Mouse (Mus musculus) G1E-ER4 (cell line): ENCODE measurements around the gene Supt6. TPM values are rescaled to one million over a fixed set of nuclear protein-coding genes. Genes with fewer than 3 reads are reported as not detected.

Source experiments
- GATA1 ChIP-seq: IDR thresholded peaks from one replicate; pipeline ENCODE4 v1.8.0; 2012; ENCODE audit warnings: low read length, inconsistent platforms
- polyA plus RNA-seq: library from polyadenylated mRNA; stranded (reverse); fragments of >175 nt; gene quantifications from 2 replicates; pipeline ENCODE4 v1.2.3, GENCODE M21; 2012

The Supt6 gene
- polyA plus RNA-seq, 1 experiment = 96.8 TPM

- no peak for TF ChIP-seq GATA1
These were observed 67.6 kb downstream of the Supt6 start for GRCm38 (mm10) chr11:78177903-78178858.

DNA sequence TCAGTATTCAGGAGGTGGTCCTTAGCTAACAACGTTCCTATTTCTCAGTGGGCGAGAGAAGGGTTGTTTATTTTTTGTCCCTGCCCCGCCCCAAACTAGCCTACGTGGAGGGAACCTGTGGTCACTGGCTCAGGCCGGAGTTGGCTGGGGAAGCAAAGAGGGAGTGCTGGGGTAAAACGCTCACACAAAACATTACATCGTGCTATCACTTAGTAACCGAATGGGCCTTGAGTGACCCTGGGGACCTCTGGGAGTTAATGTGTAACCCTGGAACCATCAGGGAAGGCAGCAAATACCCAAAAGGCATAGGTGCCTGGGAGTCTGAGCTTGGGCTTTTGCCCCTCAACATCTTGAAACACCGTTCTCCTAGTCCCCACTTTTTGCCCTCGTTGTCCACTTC lies 68.3 kb downstream of the Supt6 start:
- TF ChIP-seq GATA1 = no peak

- TF ChIP-seq GATA1 = no peak
These were observed 68.9 kb downstream of the Supt6 start for GRCm38 (mm10) chr11:78176905-78177331.

- TF ChIP-seq GATA1 = no peak
These were observed 69.4 kb downstream of the Supt6 start, which contains the start of the genes Nek8 and Tlcd1 for GRCm38 (mm10) chr11:78176402-78176862. Nek8 (minus strand) TSS chr11:78176675. Tlcd1 (plus strand) TSS chr11:78176711.

DNA sequence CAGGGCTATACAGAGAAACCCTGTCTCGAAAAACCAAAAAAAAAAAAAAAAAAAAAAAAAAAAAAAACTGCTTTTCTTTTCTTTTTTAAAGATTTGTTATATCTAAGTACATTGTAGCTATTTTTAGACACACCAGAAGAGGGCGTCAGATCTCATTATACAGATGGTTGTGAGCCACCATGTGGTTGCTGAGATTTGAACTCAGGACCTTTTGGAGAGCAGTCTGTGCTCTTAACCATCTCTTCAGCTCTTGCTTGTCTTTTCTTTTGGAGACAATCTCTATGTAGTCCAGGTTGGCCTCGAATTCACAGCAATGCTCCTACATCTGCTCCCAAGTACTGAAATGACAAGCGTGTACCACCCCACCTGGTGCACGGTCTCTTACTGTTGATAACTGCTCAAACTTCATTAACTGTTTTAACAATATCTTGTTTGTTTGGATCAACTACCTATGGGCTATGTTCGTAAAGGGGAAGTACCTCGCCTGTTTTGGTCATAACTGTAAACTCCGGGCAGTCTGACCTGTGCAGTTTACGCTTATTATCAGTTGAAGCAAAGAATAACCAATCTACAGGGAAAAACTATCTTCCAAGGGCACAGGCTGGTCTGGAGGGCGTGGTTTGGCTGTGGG lies 69.9 kb downstream of the Supt6 start:
- TF ChIP-seq GATA1 = peak; percentile 11

- no peak for TF ChIP-seq GATA1
These were observed 71.3 kb downstream of the Supt6 start for GRCm38 (mm10) chr11:78174506-78174905.

DNA sequence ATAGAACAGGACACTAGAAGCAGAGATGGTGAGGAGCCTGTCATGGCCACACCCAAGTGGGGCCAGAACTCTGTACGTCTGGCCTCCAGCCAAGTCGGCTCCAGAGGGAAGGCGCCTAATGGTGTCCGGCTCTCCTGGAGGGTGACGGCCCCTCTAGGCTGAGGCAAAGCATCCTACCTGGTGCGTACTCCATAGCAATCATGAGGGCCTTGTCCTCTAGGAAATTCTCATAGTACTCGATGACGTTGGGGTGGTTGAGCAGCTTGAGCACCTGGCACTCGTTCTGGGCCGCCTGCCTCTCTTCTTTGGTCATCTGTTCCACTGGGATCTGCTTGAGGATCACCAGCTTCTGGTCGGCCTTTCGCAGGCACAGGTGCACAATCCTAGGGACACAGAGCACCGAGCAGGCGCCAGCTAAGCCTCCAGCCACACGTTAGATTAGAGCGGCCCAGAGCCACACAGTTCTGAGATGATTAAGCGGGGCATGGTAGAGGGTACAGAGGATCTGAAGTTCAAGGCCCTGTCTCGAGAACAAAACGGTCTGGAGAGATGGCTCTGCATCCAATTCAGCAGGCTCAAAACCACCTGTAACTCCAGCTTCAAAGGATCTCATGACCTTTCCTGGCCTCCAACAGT lies 72.9 kb downstream of the Supt6 start:
- TF ChIP-seq GATA1 = no peak

DNA sequence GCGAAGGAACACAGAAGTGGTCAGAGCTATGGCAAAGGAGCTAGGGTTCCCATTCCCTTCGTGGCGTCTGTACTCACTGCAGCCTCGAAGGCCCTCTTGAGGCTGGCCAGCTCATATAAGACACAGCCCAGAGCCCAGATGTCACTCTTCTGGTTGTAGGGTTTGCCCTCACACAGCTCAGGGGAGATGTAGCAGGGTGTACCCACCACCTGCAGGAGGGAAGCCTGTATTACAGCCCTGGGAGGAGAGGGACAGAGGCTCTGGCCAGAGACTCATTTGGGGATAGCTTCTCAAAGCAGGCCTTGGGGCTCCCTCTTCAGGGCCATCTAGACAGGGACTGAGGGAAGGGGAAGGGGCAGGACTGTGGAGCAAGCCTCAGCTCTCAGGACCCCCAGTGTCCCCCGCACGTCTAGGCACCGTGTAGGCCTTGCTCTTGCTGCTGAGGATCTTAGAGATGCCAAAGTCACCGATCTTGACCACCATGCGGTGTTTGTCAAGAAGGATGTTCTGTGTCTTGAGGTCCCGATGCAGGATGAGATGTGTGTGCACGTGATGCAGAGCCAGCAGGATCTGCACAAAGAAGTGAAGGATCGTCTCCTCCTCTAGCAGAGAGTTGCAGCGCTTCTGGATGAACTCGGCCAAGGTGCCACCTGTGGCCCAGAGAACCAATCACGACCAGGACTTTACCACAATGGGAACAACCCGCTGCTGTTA lies 73.6 kb downstream of the Supt6 start:
- no peak for TF ChIP-seq GATA1

DNA sequence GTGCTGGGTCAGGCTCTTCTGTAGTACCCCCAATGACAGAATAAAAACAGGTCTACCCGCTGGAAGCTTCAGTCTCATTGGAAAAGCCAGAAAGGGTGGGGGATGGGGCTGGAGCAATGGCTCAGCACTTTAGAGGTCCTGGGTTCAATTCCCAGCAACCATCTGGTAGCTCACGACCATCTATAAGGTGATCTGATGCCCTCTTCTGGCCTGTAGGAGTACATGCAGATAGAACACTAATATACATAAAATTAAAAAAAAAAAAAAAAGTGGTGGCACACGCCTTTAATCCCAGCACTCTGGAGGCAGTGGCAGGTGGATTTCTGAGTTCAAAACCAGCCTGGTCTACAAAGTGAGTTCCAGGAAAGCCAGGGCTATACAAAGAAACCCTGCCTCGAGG lies 74.5 kb downstream of the Supt6 start:
- TF ChIP-seq GATA1 = no peak

GRCm38 (mm10) chr11:78170306-78170705 lies 75.5 kb downstream of the Supt6 start:
- no peak for TF ChIP-seq GATA1

DNA sequence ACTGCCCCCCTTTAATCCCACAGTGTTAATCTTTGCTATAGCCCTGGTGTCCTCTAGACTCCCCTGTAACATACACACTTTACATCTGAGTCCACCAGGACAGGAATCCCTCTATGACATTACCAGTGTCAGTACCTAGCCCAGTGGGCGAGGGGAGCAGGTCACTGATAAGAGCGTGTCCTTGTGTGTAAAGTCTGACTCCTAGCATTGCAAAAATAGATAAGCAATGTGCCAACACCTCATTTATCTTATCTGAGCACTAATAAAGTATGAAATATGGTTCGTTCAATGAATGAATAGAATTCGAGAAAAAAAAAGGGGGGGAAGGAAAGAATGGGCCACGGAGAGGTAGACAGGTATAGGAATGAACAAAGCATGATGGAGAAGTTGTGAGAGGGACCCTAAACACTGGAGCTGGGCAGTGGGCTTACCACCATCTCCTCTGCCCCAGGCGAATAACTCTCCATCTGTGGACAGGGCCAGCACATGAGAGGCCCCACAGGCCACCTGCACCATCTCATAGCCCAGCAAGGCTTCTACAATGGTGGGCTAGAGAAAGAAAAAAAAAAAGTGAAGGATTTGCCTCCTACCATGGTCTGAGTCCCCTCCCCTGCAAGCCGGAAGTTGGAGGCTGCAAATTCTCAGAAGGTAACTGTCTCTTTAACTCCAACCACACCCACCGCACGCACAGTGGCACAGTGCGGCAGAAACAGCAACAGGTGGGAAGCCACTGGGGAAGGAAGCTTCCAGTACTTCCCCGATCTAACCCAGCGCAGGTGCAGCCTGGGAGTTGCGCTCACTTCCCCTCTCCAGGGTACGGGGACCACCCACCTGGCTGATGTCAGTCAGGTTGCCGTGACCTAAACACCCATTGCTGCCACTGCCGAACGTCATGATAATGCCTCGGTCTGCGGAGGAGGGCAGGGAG lies 77.0 kb downstream of the Supt6 start:
- TF ChIP-seq GATA1 = peak; percentile 47

DNA sequence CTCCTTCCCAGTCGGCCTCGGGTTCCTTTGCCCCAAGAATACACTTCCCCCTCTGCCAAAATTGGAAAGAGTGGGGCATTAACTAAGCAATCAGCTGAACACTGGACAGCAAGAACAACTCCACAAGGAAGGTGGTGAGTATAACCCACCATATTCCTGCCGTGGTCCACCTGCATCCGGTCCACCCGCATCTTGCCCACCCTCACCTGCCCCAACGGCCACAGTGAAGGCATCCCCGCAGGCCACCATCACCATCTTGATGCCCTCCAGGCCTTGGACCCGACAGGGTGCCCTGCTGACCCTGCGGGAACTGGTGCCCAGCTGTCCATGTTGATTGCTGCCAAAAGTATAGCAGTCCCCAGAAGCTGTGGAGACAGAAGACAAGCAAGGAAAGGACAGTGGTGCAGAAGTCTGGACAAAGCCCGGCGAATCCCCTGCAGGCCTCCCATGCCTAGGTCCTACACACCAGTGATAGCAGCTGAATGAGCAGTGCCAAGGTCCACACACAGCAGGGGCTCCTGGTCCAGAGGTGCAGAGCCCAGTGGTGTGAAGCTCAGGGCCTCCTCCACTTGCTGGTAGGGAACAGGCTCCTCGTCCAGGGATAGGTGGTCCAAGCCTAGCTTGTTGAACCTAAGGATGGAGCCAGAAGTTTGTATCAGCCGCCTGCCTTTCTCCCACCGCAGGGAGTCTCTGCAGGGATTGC lies 78.4 kb downstream of the Supt6 start:
- no peak for TF ChIP-seq GATA1

- TF ChIP-seq GATA1 = no peak
These were observed 79.1 kb downstream of the Supt6 start for GRCm38 (mm10) chr11:78166640-78167039.

- TF ChIP-seq GATA1 = no peak
These were observed 79.6 kb downstream of the Supt6 start for GRCm38 (mm10) chr11:78166161-78166560.
